Mouse (Mus musculus) heart, embryonic 16.5 days (tissue): ENCODE data around the gene Scgb1a1. TPM values are rescaled to one million over a fixed set of nuclear protein-coding genes. Genes with fewer than 3 reads are reported as not detected.
A peak's percentile ranks its signal among the peaks of the same experiment; 100 is the strongest.

ENCODE experiments used
- ATAC-seq: fragments of 200-750 bp; cut with Nextera tagmentation; replicated peaks from 2 replicates; pipeline ENCODE4 v1.8.0; 2017; ENCODE audit warnings: moderate number of reproducible peaks; ENCODE audit not compliant: insufficient read depth, low FRiP score; ENCODE audit errors: extremely low read depth
- H3K27ac ChIP-seq: fragments of 300-500 bp; sonication (generic); 2 replicates; pipeline ENCODE4 v1.5.1; 2014; ENCODE audit warnings: mild to moderate bottlenecking, low read length, control low read depth, moderate library complexity
- H3K27me3 ChIP-seq: fragments of 300-500 bp; sonication (generic); 2 replicates; pipeline ENCODE4 v1.6.1; 2014; ENCODE audit warnings: low read length, mixed read lengths; ENCODE audit not compliant: control insufficient read depth, insufficient read depth
- H3K36me3 ChIP-seq: fragments of 300-500 bp; sonication (generic); 2 replicates; pipeline ENCODE4 v1.6.1; 2014; ENCODE audit not compliant: control insufficient read depth, insufficient read depth
- H3K4me1 ChIP-seq: fragments of 300-500 bp; sonication (generic); 2 replicates; pipeline ENCODE4 v1.6.1; 2014; ENCODE audit warnings: low read length, mixed read lengths; ENCODE audit not compliant: control insufficient read depth, insufficient read depth
- H3K4me2 ChIP-seq: fragments of 300-500 bp; sonication (generic); 2 replicates; pipeline ENCODE4 v1.6.1; 2014; ENCODE audit warnings: low read depth, mild to moderate bottlenecking, control low read depth, low read length
- H3K4me3 ChIP-seq: fragments of 300-500 bp; sonication (generic); 2 replicates; pipeline ENCODE4 v1.5.1; 2014; ENCODE audit warnings: mild to moderate bottlenecking, control low read depth, low read length
- H3K9ac ChIP-seq: fragments of 300-500 bp; sonication (generic); 2 replicates; pipeline ENCODE4 v1.6.1; 2014; ENCODE audit warnings: low read length, control low read depth
- H3K9me3 ChIP-seq: fragments of 300-500 bp; sonication (generic); replicated peaks from 2 replicates; pipeline ENCODE4 v1.6.1; 2016; ENCODE audit warnings: low read length; ENCODE audit not compliant: control insufficient read depth
- WGBS: fragments of 180-500 bp; shearing (Covaris S2); extraction: QIAGEN DNeasy Blood & Tissue Kit; methylation state at CpG from one replicate; pipeline ENCODE4 v1.1.7; 2014; 5-methylcytosine and 5-hydroxymethylcytosine counted together
- polyA plus RNA-seq: library from polyadenylated mRNA; unstranded; fragments of >200 nt; fragmentation: Nextera tagmentation; extraction: Ambion mirVana; gene quantifications from 2 replicates; pipeline ENCODE4 v1.2.1, GENCODE M21; 2015

Gene Scgb1a1
- polyA plus RNA-seq, 1 experiment from 2014 or later = 0.91 TPM

GRCm38 (mm10) chr19:9065621-9066561 lies 21.9 kb downstream of the Scgb1a1 start:
- Histone ChIP-seq H3K4me2 (no peak overlapping the region), H3K27me3 (no peaks in the 10 kb centered on the region), H3K27ac (peak overlapping the region; percentile 30; the same call in 1 of the 2 replicates), H3K9me3 (no peaks in the 10 kb centered on the region), H3K36me3 (no peaks in the 10 kb centered on the region), H3K4me1 (peaks cover 21% of the 10 kb centered on the region), H3K4me3 (no peak overlapping the region), H3K9ac (no peak overlapping the region)
- WGBS = 49% methylated on average over 9 of the region's 9 CpGs
- peak; percentile 61; the same call in 1 of the 2 replicates for ATAC-seq

- peaks cover 6% of the 10 kb centered on the region; the same call in 1 of the 2 replicates for H3K4me1 ChIP-seq
- no peaks in the 10 kb centered on the region for H3K27me3 ChIP-seq
- 83% methylated on average over 3 of the region's 3 CpGs for WGBS
- H3K36me3 ChIP-seq = no peaks in the 10 kb centered on the region
- no peaks in the 10 kb centered on the region for H3K9me3 ChIP-seq
- H3K27ac ChIP-seq = no peak overlapping the region
- H3K4me3 ChIP-seq = no peak overlapping the region
- ATAC-seq = no peak
- H3K9ac ChIP-seq = no peak overlapping the region
- H3K4me2 ChIP-seq = no peak overlapping the region
Observed at GRCm38 (mm10) chr19:9063831-9064230, 23.9 kb downstream of the Scgb1a1 start.

- 82% methylated on average over 2 of the region's 2 CpGs for WGBS
- H3K27me3 ChIP-seq = no peaks in the 10 kb centered on the region
- H3K9me3 ChIP-seq = no peaks in the 10 kb centered on the region
- no peaks in the 10 kb centered on the region for H3K36me3 ChIP-seq
- H3K27ac ChIP-seq = no peak overlapping the region
- no peak for ATAC-seq
- no peak overlapping the region for H3K4me3 ChIP-seq
- no peak overlapping the region for H3K4me2 ChIP-seq
- peaks cover 6% of the 10 kb centered on the region; the same call in 1 of the 2 replicates for H3K4me1 ChIP-seq
- H3K9ac ChIP-seq = no peak overlapping the region
Observed at GRCm38 (mm10) chr19:9062822-9063221, 24.9 kb downstream of the Scgb1a1 start.

GRCm38 (mm10) chr19:9061221-9061893 lies 26.4 kb downstream of the Scgb1a1 start:
- Histone ChIP-seq H3K9ac (no peak overlapping the region), H3K9me3 (no peaks in the 10 kb centered on the region), H3K36me3 (no peaks in the 10 kb centered on the region), H3K4me2 (no peak overlapping the region), H3K4me1 (peaks cover 6% of the 10 kb centered on the region; the same call in 1 of the 2 replicates), H3K4me3 (no peak overlapping the region), H3K27me3 (no peaks in the 10 kb centered on the region), H3K27ac (no peak overlapping the region)
- ATAC-seq = no peak
- WGBS = 81% methylated on average over 8 of the region's 8 CpGs

- no peak for ATAC-seq
- WGBS = 63% methylated on average over 4 of the region's 4 CpGs
Observed at GRCm38 (mm10) chr19:9060103-9060502, 27.7 kb downstream of the Scgb1a1 start.

GRCm38 (mm10) chr19:9059391-9059790 lies 28.4 kb downstream of the Scgb1a1 start:
- ATAC-seq = no peak
- Histone ChIP-seq H3K9me3 (no peaks in the 10 kb centered on the region), H3K36me3 (no peaks in the 10 kb centered on the region), H3K27ac (no peak overlapping the region), H3K4me2 (no peak overlapping the region), H3K9ac (no peak overlapping the region), H3K4me1 (no peaks in the 10 kb centered on the region), H3K4me3 (no peak overlapping the region), H3K27me3 (no peaks in the 10 kb centered on the region)
- 70% methylated on average over 7 of the region's 7 CpGs for WGBS

More at GRCm38 (mm10) chr19:9060103-9060502, 27.7 kb downstream of the Scgb1a1 start:
- no peak overlapping the region for H3K27ac ChIP-seq
- no peaks in the 10 kb centered on the region for H3K4me1 ChIP-seq
- H3K27me3 ChIP-seq = no peaks in the 10 kb centered on the region
- no peak overlapping the region for H3K4me2 ChIP-seq
- H3K9ac ChIP-seq = no peak overlapping the region
- H3K4me3 ChIP-seq = no peak overlapping the region
- no peaks in the 10 kb centered on the region for H3K36me3 ChIP-seq
- no peaks in the 10 kb centered on the region for H3K9me3 ChIP-seq

GRCm38 (mm10) chr19:9058944-9059343 lies 28.8 kb downstream of the Scgb1a1 start:
- Histone ChIP-seq H3K27ac (no peak overlapping the region), H3K36me3 (no peaks in the 10 kb centered on the region), H3K4me1 (no peaks in the 10 kb centered on the region), H3K27me3 (no peaks in the 10 kb centered on the region), H3K4me2 (no peak overlapping the region), H3K9me3 (no peaks in the 10 kb centered on the region), H3K9ac (no peak overlapping the region), H3K4me3 (no peak overlapping the region)
- no peak for ATAC-seq
- 67% methylated on average over 4 of the region's 4 CpGs for WGBS

GRCm38 (mm10) chr19:9058331-9058884 lies 29.4 kb downstream of the Scgb1a1 start:
- no peak overlapping the region for H3K4me2 ChIP-seq
- H3K27ac ChIP-seq = no peak overlapping the region
- H3K36me3 ChIP-seq = no peaks in the 10 kb centered on the region
- no peak for ATAC-seq
- no peak overlapping the region for H3K9ac ChIP-seq
- 68% methylated on average over 1 of the region's 1 CpGs for WGBS
- no peaks in the 10 kb centered on the region for H3K27me3 ChIP-seq
- no peak overlapping the region for H3K4me3 ChIP-seq
- no peaks in the 10 kb centered on the region for H3K9me3 ChIP-seq
- H3K4me1 ChIP-seq = peaks cover 3% of the 10 kb centered on the region

- H3K27ac ChIP-seq = no peak overlapping the region
- H3K27me3 ChIP-seq = no peaks in the 10 kb centered on the region
- no peak overlapping the region for H3K9ac ChIP-seq
- H3K36me3 ChIP-seq = no peaks in the 10 kb centered on the region
- H3K4me3 ChIP-seq = no peak overlapping the region
- no peak overlapping the region for H3K4me2 ChIP-seq
- H3K9me3 ChIP-seq = no peaks in the 10 kb centered on the region
- no peak for ATAC-seq
- H3K4me1 ChIP-seq = peaks cover 10% of the 10 kb centered on the region
Observed at GRCm38 (mm10) chr19:9057679-9058078, 30.1 kb downstream of the Scgb1a1 start.
